Mouse (Mus musculus): ENCODE results near the gene Itga6. TPM values are rescaled to one million over a fixed set of nuclear protein-coding genes. Genes with fewer than 3 reads are reported as not detected.

Itga6 gene
- polyA plus RNA-seq, 1 experiment = 33.1 TPM

- Histone ChIP-seq H3ac (ENCODE audit: control insufficient read depth, insufficient read length, low read depth) (no peak overlapping the region), H3K79me2 (ENCODE audit: control insufficient read depth, insufficient read depth) (no peaks in the 10 kb centered on the region), H3K4me3 (ENCODE audit: insufficient read depth, poor library complexity, severe bottlenecking) (no peak overlapping the region), H3K36me3 (ENCODE audit: control insufficient read depth, insufficient read depth) (no peaks in the 10 kb centered on the region), H3K79me3 (ENCODE audit: low read depth) (no peaks in the 10 kb centered on the region), H3K27me3 (ENCODE audit: control insufficient read depth, insufficient read depth, insufficient read length) (no peaks in the 10 kb centered on the region)
- TF ChIP-seq USF1 (IDR thresholded peaks at IDR 0.05; ENCODE audit: low read depth) (no peak), MYOD1 (IDR thresholded peaks at IDR 0.05; ENCODE audit: control insufficient read depth, insufficient read length, low read depth) (no peak), FOSL1 (IDR thresholded peaks at IDR 0.05; ENCODE audit: insufficient read depth, low read length, poor library complexity, severe bottlenecking) (no peak), CEBPB (IDR thresholded peaks at IDR 0.05; ENCODE audit: low read depth) (no peak), MYOG (IDR thresholded peaks at IDR 0.05; ENCODE audit: control insufficient read depth, extremely low read depth, insufficient read length) (no peak), CTCF (IDR thresholded peaks at IDR 0.05; ENCODE audit: control insufficient read depth, insufficient read depth, insufficient read length) (no peak), MAX (IDR thresholded peaks at IDR 0.05) (no peak)
Observed at GRCm38 (mm10) chr2:71780016-71780415, 34.6 kb downstream of the Itga6 start.

- peaks cover 3% of the 10 kb centered on the region for H3K79me3 ChIP-seq (ENCODE audit: low read depth)
- no peak overlapping the region for H3ac ChIP-seq (ENCODE audit: control insufficient read depth, insufficient read length, low read depth)
- H3K4me3 ChIP-seq (ENCODE audit: insufficient read depth, poor library complexity, severe bottlenecking) = no peak overlapping the region
- H3K36me3 ChIP-seq (ENCODE audit: control insufficient read depth, insufficient read depth) = no peaks in the 10 kb centered on the region
- H3K27me3 ChIP-seq (ENCODE audit: control insufficient read depth, insufficient read depth, insufficient read length) = no peaks in the 10 kb centered on the region
- TF ChIP-seq FOSL1 (IDR thresholded peaks at IDR 0.05; ENCODE audit: insufficient read depth, low read length, poor library complexity, severe bottlenecking) (no peak), MYOD1 (IDR thresholded peaks at IDR 0.05; ENCODE audit: control insufficient read depth, insufficient read length, low read depth) (peak; percentile 5)
- peaks cover 26% of the 10 kb centered on the region for H3K79me2 ChIP-seq (ENCODE audit: control insufficient read depth, insufficient read depth)
Observed at GRCm38 (mm10) chr2:71785260-71785659, 39.8 kb downstream of the Itga6 start.

GRCm38 (mm10) chr2:71786060-71786459, 40.6 kb downstream of the Itga6 start:
- Histone ChIP-seq H3K79me2 (ENCODE audit: control insufficient read depth, insufficient read depth) (peaks cover 34% of the 10 kb centered on the region), H3K4me3 (ENCODE audit: insufficient read depth, poor library complexity, severe bottlenecking) (no peak overlapping the region), H3K27me3 (ENCODE audit: control insufficient read depth, insufficient read depth, insufficient read length) (no peaks in the 10 kb centered on the region), H3ac (ENCODE audit: control insufficient read depth, insufficient read length, low read depth) (no peak overlapping the region), H3K79me3 (ENCODE audit: low read depth) (peaks cover 8% of the 10 kb centered on the region), H3K36me3 (ENCODE audit: control insufficient read depth, insufficient read depth) (peaks cover 3% of the 10 kb centered on the region)
- TF ChIP-seq MYOG (IDR thresholded peaks at IDR 0.05; ENCODE audit: control insufficient read depth, extremely low read depth, insufficient read length) (no peak), CEBPB (IDR thresholded peaks at IDR 0.05; ENCODE audit: low read depth) (no peak), FOSL1 (IDR thresholded peaks at IDR 0.05; ENCODE audit: insufficient read depth, low read length, poor library complexity, severe bottlenecking) (no peak), MYOD1 (IDR thresholded peaks at IDR 0.05; ENCODE audit: control insufficient read depth, insufficient read length, low read depth) (no peak), MAX (IDR thresholded peaks at IDR 0.05) (no peak), USF1 (IDR thresholded peaks at IDR 0.05; ENCODE audit: low read depth) (no peak)

DNA sequence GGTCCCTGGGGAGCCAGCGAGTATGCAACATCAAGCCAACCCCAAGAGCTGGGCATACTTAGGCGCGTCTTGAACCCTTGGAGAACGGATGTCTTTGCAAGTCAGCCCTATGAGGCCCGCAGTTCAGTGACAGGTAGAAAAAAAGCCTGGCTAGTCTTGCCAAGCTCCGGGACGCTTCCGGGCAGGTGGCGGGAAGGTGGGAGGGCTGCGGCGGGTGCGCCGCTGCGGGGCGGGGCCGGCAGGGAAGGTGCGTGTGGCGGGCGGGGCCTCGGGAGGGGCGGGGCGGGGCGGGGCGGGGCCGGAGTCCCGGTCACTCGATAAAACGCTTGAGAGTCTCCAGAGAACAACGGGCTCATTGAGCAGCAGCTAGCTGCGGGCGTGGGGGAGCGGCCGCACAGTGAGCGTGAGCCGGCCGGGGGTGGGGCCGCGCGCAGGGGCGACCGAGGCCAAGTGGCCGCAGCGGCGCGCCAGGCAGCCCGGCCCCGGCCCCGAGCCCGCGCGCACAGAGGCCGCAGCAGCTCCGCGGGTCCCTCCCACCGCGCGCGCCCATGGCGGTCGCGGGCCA, 41.3 kb downstream of the Itga6 start:
- H3K79me3 ChIP-seq (ENCODE audit: low read depth) = peaks cover 13% of the 10 kb centered on the region
- H3K27me3 ChIP-seq (ENCODE audit: control insufficient read depth, insufficient read depth, insufficient read length) = no peaks in the 10 kb centered on the region
- TF ChIP-seq MAX (IDR thresholded peaks at IDR 0.05) = no peak
- no peak for TF ChIP-seq CTCF (IDR thresholded peaks at IDR 0.05; ENCODE audit: control insufficient read depth, insufficient read depth, insufficient read length)
- no peak for TF ChIP-seq MYOD1 (IDR thresholded peaks at IDR 0.05; ENCODE audit: control insufficient read depth, insufficient read length, low read depth)
- no peak for TF ChIP-seq CEBPB (IDR thresholded peaks at IDR 0.05; ENCODE audit: low read depth)
- no peak for TF ChIP-seq FOSL1 (IDR thresholded peaks at IDR 0.05; ENCODE audit: insufficient read depth, low read length, poor library complexity, severe bottlenecking)
- no peak for TF ChIP-seq MYOG (IDR thresholded peaks at IDR 0.05; ENCODE audit: control insufficient read depth, extremely low read depth, insufficient read length)
- TF ChIP-seq USF1 (IDR thresholded peaks at IDR 0.05; ENCODE audit: low read depth) = no peak
- H3K36me3 ChIP-seq (ENCODE audit: control insufficient read depth, insufficient read depth) = peaks cover 3% of the 10 kb centered on the region
- H3ac ChIP-seq (ENCODE audit: control insufficient read depth, insufficient read length, low read depth) = peak overlapping the region; percentile 83
- peaks cover 40% of the 10 kb centered on the region for H3K79me2 ChIP-seq (ENCODE audit: control insufficient read depth, insufficient read depth)
- peak overlapping the region; percentile 51 for H3K4me3 ChIP-seq (ENCODE audit: insufficient read depth, poor library complexity, severe bottlenecking)

DNA sequence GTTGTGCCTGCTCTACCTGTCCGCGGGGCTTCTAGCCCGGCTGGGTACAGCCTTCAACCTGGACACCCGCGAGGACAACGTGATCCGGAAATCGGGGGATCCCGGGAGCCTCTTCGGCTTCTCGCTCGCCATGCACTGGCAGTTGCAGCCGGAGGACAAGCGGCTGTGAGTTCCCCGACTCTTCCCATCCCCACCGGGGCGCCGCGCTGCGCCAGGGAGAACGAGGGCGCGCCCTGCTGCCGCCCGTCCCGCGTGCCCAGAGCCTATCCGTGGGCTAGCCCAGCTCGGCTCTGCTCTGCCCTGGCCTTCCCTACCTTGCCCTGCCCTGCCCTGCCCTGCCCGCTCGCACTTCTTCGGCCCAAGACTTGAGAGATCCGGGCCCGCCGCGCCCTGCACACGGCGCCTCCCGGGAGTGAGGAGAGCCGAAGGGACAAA, 41.8 kb downstream of the Itga6 start:
- TF ChIP-seq CTCF (IDR thresholded peaks at IDR 0.05; ENCODE audit: control insufficient read depth, insufficient read depth, insufficient read length) (peak; percentile 19), FOSL1 (IDR thresholded peaks at IDR 0.05; ENCODE audit: insufficient read depth, low read length, poor library complexity, severe bottlenecking) (no peak), USF1 (IDR thresholded peaks at IDR 0.05; ENCODE audit: low read depth) (no peak), MYOD1 (IDR thresholded peaks at IDR 0.05; ENCODE audit: control insufficient read depth, insufficient read length, low read depth) (no peak), MAX (IDR thresholded peaks at IDR 0.05) (no peak)
- Histone ChIP-seq H3K79me2 (ENCODE audit: control insufficient read depth, insufficient read depth) (peaks cover 45% of the 10 kb centered on the region), H3K4me3 (ENCODE audit: insufficient read depth, poor library complexity, severe bottlenecking) (peak overlapping the region; percentile 51), H3K36me3 (ENCODE audit: control insufficient read depth, insufficient read depth) (peaks cover 3% of the 10 kb centered on the region), H3K79me3 (ENCODE audit: low read depth) (peaks cover 18% of the 10 kb centered on the region), H3K27me3 (ENCODE audit: control insufficient read depth, insufficient read depth, insufficient read length) (no peaks in the 10 kb centered on the region), H3ac (ENCODE audit: control insufficient read depth, insufficient read length, low read depth) (peak overlapping the region; percentile 83)

Data from C2C12 (cell line).